Mouse (Mus musculus): ENCODE results near the gene Sirt2.

DNA sequence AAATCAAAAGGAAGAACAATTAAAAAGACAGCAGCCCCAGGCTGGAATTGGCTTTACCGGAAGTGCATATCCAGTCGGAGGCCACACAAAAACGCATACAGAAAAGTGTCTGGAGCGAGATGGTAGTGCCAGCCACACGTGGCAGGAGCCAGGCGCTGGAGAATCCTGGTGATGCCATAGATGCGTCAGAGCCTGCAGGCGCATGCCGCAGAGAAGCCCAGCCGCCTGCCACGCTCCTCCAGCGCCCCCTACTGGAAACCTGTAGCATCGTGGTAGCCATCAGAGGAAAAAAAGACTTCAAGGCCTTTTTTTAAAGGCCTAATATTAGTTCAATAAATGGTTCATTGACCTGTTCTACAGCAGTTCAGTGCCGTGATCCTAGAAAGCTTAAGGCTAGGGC, 39.9 kb upstream of the Sirt2 start:
- TF ChIP-seq POLR2A (IDR thresholded peaks at IDR 0.05; ENCODE audit: low read depth, low read length) (no peak), CTCF (IDR thresholded peaks at IDR 0.05; ENCODE audit: borderline replicate concordance, insufficient read depth, low read length) (peak; percentile 80)

Measured in embryonic fibroblast, embryonic 13.5 days (primary cell).